Mouse (Mus musculus): ENCODE results near the gene Dync1i2. TPM values are rescaled to one million over a fixed set of nuclear protein-coding genes. Genes with fewer than 3 reads are reported as not detected.

Dync1i2 gene
- polyA plus RNA-seq (2012; rRNA removed), result 40.6 and 46.5 TPM in 2 replicates

DNA sequence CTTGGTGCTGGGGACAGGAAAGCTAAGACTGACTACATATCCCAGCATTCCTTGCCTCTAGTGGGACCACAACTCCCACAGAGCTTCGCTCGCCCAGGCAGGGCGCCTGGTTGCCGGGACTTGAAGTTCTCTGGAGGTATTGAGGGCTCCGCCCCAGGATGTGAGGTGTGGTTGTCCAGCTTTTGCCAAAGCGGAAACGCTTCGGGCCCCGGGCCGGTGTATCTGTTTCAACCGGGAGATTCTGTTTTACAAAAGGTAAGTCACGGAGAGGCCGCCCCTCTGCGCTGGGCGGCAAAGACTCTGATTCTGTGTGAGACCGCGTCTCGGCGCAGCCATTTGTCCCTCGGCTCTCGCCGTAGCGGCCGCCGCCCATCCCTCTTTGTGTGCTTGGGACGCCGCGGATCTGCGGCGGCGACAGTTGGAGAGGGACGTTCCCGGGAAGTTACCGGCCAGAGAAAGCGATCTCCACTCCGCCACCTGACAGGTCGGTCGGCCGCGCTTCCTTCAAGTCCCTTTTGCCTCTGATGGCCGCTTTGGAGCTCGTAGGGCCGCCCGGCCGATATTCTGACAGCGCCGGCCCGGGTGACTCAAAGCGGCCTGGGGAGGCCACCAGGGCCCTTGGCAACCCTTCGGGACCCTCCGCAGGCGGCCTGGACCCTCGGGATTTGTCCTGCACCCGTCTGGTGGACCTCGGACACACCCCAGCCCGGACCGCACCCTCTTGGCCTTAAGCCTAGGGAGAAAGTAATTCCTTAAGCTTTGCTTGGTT, at the start of gene Dync1i2:
TSS of gene Dync1i2 (plus strand) at position 116 of the 769 bp plus-strand sequence.
- TF ChIP-seq CTCF (IDR thresholded peaks at IDR 0.05; ENCODE audit: control insufficient read depth, insufficient read depth, insufficient replicate concordance, low read depth, low read length), result no peak
- TF ChIP-seq POLR2A (IDR thresholded peaks at IDR 0.05; ENCODE audit: control insufficient read depth, low read depth, low read length), result peak; percentile 90
- H3K27ac ChIP-seq (ENCODE audit: control insufficient read depth, insufficient read depth, low read depth, low read length), result peak within 1 kb of the TSS; percentile 98
- H3K36me3 ChIP-seq (ENCODE audit: control insufficient read depth, insufficient read depth, low read length), result no peaks in the 10 kb centered on the region
- no peaks in the 10 kb centered on the region; the same call in 1 of the 2 replicates for H3K4me1 ChIP-seq (ENCODE audit: control insufficient read depth, insufficient read depth, low read length)
- peak within 1 kb of the TSS; percentile 99 for H3K4me3 ChIP-seq (ENCODE audit: control insufficient read depth, low read depth, low read length)
- H3K27me3 ChIP-seq (ENCODE audit: control insufficient read depth, insufficient read depth, low read length), result no peaks in the 10 kb centered on the region

DNA sequence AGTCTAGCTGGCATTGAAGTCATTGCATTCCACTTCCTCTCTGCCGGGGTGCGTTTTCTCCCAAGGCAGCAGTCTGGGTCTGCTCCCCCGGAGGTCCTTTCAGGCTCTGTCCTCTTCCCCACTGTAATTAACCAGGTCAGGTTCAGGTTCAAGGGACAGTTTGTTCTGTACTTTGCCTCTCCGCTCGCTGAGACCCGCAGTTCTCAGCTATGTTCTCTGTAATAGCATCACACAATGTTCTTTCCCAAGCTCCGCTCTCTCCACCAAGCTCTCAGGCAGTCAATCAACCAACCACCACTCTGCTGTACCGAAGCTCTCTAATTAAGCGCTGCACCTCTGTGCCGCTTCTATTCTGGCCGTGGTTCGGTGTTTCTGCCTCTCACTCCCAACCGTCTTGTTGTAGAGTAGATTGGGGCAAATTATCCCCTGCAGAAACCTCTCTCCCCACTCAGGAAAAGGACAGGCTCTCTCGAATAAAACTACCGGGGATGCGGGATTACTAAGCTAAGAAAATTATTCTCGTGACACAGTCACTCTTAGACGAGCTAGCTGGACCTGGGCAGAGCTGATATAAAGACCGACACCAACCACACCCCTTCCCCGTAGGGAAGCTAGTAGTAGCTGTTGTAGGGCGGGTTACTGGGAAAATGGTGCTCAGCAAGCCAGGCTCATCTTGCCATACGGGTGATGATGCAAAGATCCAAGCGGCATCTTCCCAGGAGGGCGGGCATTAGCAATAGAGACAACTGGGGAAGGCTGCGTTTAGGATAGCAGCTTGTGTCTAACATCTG, 48.5 kb upstream of the Dync1i2 start:
- Histone ChIP-seq H3K36me3 (ENCODE audit: control insufficient read depth, insufficient read depth, low read length) (no peaks in the 10 kb centered on the region), H3K4me1 (ENCODE audit: control insufficient read depth, insufficient read depth, low read length) (no peaks in the 10 kb centered on the region; the same call in 1 of the 2 replicates), H3K27ac (ENCODE audit: control insufficient read depth, insufficient read depth, low read depth, low read length) (no peak overlapping the region), H3K27me3 (ENCODE audit: control insufficient read depth, insufficient read depth, low read length) (no peaks in the 10 kb centered on the region), H3K4me3 (ENCODE audit: control insufficient read depth, low read depth, low read length) (no peak overlapping the region)
- TF ChIP-seq POLR2A (IDR thresholded peaks at IDR 0.05; ENCODE audit: control insufficient read depth, low read depth, low read length) (no peak), CTCF (IDR thresholded peaks at IDR 0.05; ENCODE audit: control insufficient read depth, insufficient read depth, insufficient replicate concordance, low read depth, low read length) (no peak)

DNA sequence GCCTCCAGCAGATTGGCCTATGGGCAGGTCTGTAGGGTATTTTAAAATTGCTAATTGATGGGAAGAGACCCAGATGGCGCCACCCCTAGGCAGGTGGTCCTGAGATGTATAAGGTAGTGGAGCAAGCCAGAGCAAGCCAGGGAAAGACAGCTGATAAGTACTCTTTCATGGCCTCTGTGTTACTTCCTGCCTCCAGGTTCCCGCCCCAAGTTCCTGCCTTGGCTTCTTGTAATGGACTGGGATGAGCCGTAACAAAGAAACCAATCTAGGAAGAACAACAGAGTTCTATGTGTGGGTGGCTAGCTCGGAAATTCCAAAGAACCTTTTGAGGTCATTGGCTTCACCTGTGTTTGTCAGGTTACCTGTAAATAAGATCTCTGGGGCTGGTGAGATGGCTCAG, 44.3 kb upstream of the Dync1i2 start:
- Histone ChIP-seq H3K27me3 (ENCODE audit: control insufficient read depth, insufficient read depth, low read length) (no peaks in the 10 kb centered on the region), H3K27ac (ENCODE audit: control insufficient read depth, insufficient read depth, low read depth, low read length) (no peak overlapping the region), H3K4me3 (ENCODE audit: control insufficient read depth, low read depth, low read length) (no peak overlapping the region; the same call in 1 of the 2 replicates), H3K36me3 (ENCODE audit: control insufficient read depth, insufficient read depth, low read length) (no peaks in the 10 kb centered on the region), H3K4me1 (ENCODE audit: control insufficient read depth, insufficient read depth, low read length) (peaks cover 2% of the 10 kb centered on the region)
- TF ChIP-seq POLR2A (IDR thresholded peaks at IDR 0.05; ENCODE audit: control insufficient read depth, low read depth, low read length) (no peak), CTCF (IDR thresholded peaks at IDR 0.05; ENCODE audit: control insufficient read depth, insufficient read depth, insufficient replicate concordance, low read depth, low read length) (no peak)

DNA sequence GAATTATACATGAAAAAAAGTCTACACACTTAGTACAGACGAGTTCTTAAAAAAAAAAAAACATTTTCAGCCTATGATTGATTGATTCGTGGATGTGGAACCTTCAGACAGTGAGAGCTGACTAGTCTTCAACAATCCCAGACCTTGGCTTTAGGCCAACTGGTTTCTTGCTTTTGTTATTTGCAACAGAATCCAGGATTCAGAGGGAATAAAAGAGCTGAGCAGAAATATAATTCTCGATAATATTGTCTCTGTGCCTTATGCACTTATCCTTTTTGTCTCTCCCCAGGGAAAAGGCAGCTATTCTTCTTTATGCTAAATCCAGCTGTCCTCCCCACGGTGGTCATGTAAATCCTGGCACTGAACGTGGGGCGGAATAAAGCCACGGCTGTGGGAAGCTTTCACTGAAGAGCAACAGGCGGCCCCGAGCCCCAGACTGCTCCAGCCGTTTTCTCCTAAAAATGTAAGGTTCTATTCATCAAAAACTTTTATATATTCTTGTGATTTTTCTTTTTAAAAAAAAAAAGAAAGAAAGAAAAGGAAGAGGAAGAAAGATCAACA, 43.0 kb upstream of the Dync1i2 start:
- Histone ChIP-seq H3K27me3 (ENCODE audit: control insufficient read depth, insufficient read depth, low read length) (no peaks in the 10 kb centered on the region), H3K27ac (ENCODE audit: control insufficient read depth, insufficient read depth, low read depth, low read length) (no peak overlapping the region), H3K4me3 (ENCODE audit: control insufficient read depth, low read depth, low read length) (no peak overlapping the region), H3K4me1 (ENCODE audit: control insufficient read depth, insufficient read depth, low read length) (peaks cover 2% of the 10 kb centered on the region), H3K36me3 (ENCODE audit: control insufficient read depth, insufficient read depth, low read length) (no peaks in the 10 kb centered on the region)
- no peak for TF ChIP-seq POLR2A (IDR thresholded peaks at IDR 0.05; ENCODE audit: control insufficient read depth, low read depth, low read length)
- TF ChIP-seq CTCF (IDR thresholded peaks at IDR 0.05; ENCODE audit: control insufficient read depth, insufficient read depth, insufficient replicate concordance, low read depth, low read length), result no peak

DNA sequence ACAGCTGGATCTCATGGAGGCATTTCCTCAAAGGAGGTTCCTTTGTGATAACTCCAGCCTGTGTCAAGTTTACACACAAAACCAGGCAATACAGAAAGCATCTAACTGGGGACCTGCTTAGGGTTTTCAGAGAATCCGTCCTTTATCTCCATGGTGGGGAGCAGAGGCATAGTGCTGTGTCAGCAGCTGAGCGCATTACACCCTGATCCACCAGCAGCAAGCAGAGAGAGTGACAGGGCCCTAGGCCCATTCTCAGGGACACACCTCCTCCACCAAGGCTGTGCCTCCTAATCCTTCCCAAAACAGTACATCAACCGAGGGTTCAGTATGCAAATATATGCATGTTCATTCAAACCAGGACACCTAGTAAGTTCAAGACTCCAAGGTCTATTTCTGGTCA, 38.5 kb upstream of the Dync1i2 start:
- TF ChIP-seq CTCF (IDR thresholded peaks at IDR 0.05; ENCODE audit: control insufficient read depth, insufficient read depth, insufficient replicate concordance, low read depth, low read length), result no peak
- no peak for TF ChIP-seq POLR2A (IDR thresholded peaks at IDR 0.05; ENCODE audit: control insufficient read depth, low read depth, low read length)
- peaks cover 2% of the 10 kb centered on the region for H3K4me1 ChIP-seq (ENCODE audit: control insufficient read depth, insufficient read depth, low read length)
- H3K27me3 ChIP-seq (ENCODE audit: control insufficient read depth, insufficient read depth, low read length), result no peaks in the 10 kb centered on the region
- H3K27ac ChIP-seq (ENCODE audit: control insufficient read depth, insufficient read depth, low read depth, low read length), result no peak overlapping the region
- H3K4me3 ChIP-seq (ENCODE audit: control insufficient read depth, low read depth, low read length), result no peak overlapping the region
- no peaks in the 10 kb centered on the region for H3K36me3 ChIP-seq (ENCODE audit: control insufficient read depth, insufficient read depth, low read length)

DNA sequence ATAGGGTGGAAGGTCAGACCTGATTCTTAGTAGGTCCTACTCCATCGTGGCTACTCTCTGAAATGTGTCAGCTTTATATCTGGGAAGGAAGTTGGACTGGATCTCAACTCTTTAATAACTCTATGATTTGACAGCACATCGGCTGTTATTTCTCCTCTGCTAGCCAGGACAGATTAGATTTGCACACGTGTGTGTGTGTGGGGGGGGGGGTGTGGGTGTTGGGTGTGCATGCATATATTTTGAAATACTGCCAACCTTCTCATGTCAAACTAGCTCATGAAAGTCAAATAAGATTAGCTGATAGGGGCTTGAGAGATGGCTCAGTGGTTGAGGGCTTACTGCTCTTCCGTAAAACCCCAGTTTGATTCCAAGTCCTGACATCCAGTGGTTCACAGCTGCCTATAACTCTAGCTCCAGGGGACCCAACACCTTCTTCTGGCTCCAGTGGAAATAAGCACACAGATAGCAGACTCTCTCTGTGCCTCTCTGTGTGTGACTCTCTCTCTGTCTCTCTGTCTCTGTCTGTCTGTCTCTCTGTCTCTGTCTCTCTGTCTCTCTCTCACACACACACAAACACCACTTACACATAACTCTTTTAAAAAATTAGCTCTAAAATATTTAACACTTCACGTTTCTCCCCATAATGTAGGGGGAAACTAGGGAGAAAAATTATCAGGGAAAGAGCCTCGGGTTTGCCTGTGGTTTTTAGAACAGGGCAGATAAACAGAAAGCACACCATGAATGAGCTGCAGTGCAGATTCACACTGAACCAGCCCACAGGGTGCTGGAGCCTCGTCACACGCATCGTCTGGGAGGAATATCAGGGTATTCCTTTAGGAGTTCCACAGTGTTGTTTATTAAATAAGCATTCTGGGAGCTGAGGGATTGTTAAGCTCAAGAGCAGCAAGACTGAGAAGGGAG, 34.9 kb upstream of the Dync1i2 start:
- Histone ChIP-seq H3K36me3 (ENCODE audit: control insufficient read depth, insufficient read depth, low read length) (no peaks in the 10 kb centered on the region), H3K4me1 (ENCODE audit: control insufficient read depth, insufficient read depth, low read length) (peaks cover 2% of the 10 kb centered on the region; the same call in 1 of the 2 replicates), H3K4me3 (ENCODE audit: control insufficient read depth, low read depth, low read length) (no peak overlapping the region)

More for the DNA sequence above, 34.9 kb upstream of the Dync1i2 start:
- H3K27ac ChIP-seq (ENCODE audit: control insufficient read depth, insufficient read depth, low read depth, low read length), result no peak overlapping the region
- no peaks in the 10 kb centered on the region for H3K27me3 ChIP-seq (ENCODE audit: control insufficient read depth, insufficient read depth, low read length)
- no peak for TF ChIP-seq CTCF (IDR thresholded peaks at IDR 0.05; ENCODE audit: control insufficient read depth, insufficient read depth, insufficient replicate concordance, low read depth, low read length)
- TF ChIP-seq POLR2A (IDR thresholded peaks at IDR 0.05; ENCODE audit: control insufficient read depth, low read depth, low read length), result no peak
